Mouse (Mus musculus): ENCODE data around the gene Syt1.

Syt1 gene

DNA sequence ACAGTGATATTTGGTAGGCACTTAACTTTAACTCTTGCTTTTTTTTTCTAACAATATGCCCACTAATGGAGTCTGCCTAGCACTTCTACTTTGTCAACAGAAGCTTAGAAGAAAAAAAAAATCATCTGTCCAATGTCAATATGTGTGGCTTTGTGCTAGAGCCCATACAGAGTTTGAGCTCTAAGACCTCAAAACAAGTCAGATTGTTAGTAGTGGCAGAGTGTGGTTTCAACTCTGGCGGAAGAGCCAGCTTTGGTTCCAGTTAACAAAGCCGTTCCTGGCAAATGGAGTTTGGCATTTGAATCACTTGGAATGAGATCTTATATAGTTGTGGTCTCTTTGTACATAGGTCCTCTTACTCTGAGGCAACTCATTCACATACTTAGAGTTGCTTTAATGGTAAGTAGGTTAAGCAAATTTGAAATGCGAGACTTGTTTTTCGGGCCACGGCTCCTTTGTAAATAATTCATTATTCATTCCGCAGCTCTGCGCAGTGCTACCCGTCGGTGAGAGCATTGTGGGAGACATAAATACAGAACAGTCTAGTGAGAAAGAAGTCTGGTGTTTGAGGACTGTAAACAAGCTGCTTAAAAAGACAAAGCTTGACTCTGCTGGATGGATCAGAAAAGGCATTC lies 429.9 kb downstream of the Syt1 start:
- in situ Hi-C loops (cut with MseI, MboI) = no loop called here

GRCm38 (mm10) chr10:108579396-108579795 lies 431.4 kb downstream of the Syt1 start:
- in situ Hi-C loops (cut with MseI, MboI) = no loop called here

DNA sequence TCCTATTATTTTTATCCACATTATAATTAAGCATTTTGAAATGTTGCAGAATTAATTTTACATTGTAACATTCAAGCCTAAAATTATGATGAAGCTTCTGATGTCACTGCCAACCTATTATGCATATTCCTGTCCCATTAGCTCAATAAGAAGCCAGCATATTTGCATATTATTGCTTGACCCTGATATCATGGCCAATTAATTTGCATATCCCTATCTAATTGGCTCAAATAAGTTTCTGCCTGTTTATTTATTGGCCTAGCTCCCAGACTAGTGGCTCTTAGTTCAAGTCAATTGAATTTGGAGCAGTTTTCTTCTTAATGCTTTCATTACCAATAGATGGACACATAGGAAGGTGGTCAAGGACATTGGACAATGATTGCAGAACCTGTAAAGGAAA lies 433.2 kb downstream of the Syt1 start:
- in situ Hi-C loops (cut with MseI, MboI) = no loop called here

GRCm38 (mm10) chr10:108572764-108573163 lies 438.0 kb downstream of the Syt1 start:
- in situ Hi-C loops (cut with MseI, MboI) = no loop called here

- in situ Hi-C loops (cut with MseI, MboI) = no loop called here
These were observed 439.7 kb downstream of the Syt1 start for GRCm38 (mm10) chr10:108571104-108571503.

GRCm38 (mm10) chr10:108569568-108570139 lies 441.1 kb downstream of the Syt1 start:
- in situ Hi-C loops (cut with MseI, MboI) = no loop called here

DNA sequence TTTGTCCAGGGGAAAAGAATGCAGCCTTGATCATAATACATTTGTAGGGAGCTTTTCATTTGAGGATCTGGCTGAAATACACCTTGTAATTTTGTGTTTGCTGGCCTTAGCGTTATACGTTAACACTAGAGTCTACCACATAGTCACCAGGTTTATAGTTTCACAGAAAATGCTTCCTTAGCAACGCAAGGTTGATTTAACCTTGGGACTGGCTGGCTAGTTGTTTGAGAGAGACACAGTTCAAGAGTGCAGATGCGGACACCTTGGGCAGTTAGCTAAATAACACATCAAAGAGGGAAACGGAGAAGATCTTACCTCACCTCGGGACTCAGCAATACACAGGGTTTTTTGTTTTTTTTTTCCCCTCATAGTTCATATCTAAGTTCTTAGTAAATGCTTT lies 441.9 kb downstream of the Syt1 start:
- in situ Hi-C loops (cut with MseI, MboI) = no loop called here

DNA sequence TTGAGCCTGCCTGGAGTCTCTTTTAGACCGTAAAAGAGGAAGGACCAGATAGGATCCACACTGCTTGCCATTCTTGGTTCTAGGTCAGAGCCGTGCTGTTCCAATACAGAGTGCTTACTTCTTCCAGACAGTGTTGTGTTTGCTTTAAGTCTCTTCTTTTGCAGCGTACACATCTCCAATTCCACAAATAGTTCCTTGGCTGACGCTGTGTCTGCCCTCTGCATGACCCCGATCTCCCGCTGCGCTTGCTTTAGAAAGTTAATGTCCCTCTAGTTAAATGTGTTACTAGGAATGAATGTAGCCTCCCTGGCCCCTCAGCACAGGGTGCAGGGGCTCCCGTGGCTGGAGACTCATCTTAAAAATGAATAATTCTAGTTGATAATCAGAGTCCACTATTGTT lies 442.6 kb downstream of the Syt1 start:
- in situ Hi-C loops (cut with MseI, MboI) = no loop called here

- in situ Hi-C loops (cut with MseI, MboI) = no loop called here
These were observed 443.3 kb downstream of the Syt1 start for GRCm38 (mm10) chr10:108567456-108567855.

DNA sequence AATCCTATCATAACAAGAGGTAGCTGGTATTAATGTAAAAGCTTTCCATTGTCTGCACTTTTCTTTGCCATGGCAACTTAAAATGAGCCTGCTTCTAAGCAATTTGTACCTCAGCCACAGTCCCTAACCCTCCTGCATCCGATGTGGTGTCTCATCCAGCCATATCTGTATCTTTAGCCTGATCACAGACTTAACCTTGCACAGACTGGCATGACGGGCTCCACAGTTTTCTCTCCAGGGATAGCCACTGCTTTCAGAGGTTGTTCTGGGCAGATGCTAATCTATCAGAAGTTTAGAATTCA lies 451.2 kb downstream of the Syt1 start:
- in situ Hi-C loops (cut with MseI, MboI) = no loop called here

DNA sequence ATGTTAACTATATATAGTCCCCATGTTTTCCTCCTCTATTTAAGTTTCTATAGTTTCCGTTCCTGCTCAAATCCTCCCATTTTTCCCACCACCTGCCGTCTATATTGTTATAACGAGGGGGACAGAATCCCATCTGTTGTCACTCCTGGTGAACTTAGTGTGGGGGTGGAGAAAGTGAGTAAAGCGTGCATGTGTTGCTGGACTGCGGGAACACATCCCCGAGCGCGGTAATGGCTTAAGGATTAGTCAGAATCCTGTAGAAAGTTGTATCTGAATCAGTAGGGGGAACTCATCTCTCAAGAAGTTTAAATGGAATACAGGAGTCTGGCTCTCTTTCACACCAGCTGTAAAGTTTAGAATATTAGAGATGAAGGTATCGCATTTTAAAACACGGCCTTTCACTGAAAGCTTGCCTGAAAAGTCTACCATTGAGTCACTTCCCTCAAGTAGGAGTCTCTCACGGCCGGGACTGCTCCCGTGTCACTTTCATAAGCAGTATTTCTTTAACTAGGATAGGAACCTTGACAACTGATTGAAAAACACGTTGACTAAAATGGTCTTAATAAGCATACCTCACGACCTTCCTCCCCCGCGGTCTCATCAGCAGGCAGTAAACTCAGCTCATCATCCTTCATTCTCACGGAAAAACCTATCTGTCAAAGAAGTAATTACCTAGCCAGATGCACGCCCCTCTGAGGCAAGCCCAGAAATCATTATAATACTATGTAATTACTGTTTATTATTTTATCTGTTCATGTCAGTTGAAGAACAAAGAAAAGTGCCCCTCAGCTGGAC lies 451.8 kb downstream of the Syt1 start:
- in situ Hi-C loops (cut with MseI, MboI) = no loop called here

GRCm38 (mm10) chr10:108552544-108552943 lies 458.2 kb downstream of the Syt1 start:
- in situ Hi-C loops (cut with MseI, MboI) = no loop called here

DNA sequence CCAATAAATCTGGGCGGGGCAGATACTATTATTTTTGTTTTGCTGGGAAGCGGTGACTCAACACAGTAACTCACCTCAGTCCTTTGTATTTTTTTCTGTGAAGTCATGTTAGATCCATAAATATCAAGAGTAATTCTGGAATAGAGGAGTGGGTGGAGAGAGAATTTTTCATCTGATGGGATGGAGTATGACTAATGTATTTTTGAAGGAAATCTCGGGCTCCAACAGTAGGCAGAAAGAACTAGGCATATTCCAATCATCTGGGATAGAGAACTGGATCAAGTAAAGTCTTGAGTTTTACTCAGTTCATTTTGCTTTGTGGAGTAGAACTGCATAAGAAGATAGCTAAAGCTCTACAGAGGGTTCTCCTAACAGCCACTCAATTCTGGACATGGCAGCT lies 465.1 kb downstream of the Syt1 start:
- in situ Hi-C loops (cut with MseI, MboI) = no loop called here

DNA sequence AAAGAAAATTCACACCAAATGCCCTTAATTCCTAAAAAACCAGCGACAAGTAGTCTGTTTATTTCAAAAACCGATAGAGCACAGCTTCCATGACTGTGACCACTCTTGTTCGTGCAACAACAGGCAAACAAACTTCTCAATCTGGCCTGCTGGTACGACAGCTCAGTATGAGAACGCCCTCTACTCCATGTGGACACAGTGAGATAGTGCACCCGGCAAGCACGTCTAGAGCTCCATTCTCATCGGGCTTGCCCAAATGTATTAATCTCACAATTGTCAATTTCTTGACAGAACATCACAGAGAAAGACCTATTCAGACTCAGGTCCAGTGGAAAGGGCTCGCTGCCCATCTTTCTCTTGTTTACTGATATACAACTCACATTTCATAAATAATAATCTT lies 469.2 kb downstream of the Syt1 start:
- in situ Hi-C loops (cut with MseI, MboI) = no loop called here

DNA sequence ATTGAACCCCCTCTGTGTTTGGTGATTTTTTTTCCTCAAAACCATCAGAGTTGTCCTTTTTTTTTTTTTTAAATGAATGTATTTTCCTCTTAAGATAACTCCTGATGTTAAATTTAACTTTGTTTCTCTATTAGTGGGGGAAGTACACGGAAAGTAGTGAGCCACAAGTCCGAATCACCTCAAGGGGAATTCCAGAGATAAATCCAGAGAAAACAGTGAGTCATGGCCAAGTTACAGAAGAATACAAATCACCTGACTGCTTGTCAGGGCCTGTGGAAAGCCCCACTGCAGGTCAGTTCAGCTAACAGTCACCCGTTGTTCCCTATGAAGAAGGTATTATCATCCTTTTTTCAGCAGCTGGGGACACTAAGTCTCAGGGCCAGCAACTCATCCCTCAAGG lies 472.2 kb downstream of the Syt1 start:
- in situ Hi-C loops (cut with MseI, MboI) = loop anchor here (10.0 kb wide), 2 partner anchors 84 to 244 kb away; no protein-coding TSS in a partner anchor

- in situ Hi-C loops (cut with MseI, MboI) = loop anchor here (10.0 kb wide), 2 partner anchors 83 to 243 kb away; no protein-coding TSS in a partner anchor
These were observed 473.1 kb downstream of the Syt1 start for GRCm38 (mm10) chr10:108537641-108538040.

DNA sequence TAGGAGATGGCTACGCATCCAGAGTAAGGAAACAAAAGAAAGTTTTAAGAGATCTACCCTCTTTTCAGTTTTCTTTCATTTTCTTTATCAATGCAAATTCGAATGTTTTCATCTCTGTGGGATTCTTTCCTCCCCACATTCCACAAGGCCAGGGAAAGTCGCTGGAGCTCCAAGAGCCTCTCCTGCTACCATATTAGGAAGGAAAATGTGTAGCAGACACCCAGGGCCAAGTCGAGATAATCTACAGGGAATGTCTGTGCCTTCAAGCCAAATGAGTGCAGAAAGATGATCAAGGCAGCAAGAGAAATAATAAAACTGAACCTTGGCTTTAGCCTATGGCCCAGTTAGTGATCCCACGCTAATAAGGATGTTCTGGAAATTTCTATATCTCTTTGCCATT lies 474.9 kb downstream of the Syt1 start:
- in situ Hi-C loops (cut with MseI, MboI) = loop anchor here (10.0 kb wide), 2 partner anchors 81 to 241 kb away; no protein-coding TSS in a partner anchor

DNA sequence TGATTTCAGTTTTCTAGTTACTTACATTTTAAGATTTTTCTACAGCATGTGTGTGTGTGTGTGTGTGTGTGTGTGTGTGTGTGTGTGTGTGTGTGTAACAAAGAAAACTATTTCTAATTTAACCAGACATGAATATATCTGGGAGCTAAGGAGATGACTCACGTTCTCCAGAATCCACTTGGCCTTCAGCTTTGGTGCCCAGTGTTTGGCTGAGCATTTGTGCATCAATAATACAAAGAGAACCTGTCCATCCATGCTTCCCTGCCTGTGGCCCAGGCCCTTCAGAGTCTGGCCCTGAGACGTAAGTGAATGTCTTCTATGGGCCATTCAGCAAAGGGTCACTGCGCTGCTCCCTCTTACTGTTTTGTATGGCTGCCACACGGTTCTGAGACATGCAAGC lies 476.7 kb downstream of the Syt1 start:
- in situ Hi-C loops (cut with MseI, MboI) = loop anchor here (10.0 kb wide), 2 partner anchors 79 to 239 kb away; no protein-coding TSS in a partner anchor

GRCm38 (mm10) chr10:108532916-108533315 lies 477.9 kb downstream of the Syt1 start:
- in situ Hi-C loops (cut with MseI, MboI) = loop anchor here (10.0 kb wide), 2 partner anchors 78 to 238 kb away; no protein-coding TSS in a partner anchor

DNA sequence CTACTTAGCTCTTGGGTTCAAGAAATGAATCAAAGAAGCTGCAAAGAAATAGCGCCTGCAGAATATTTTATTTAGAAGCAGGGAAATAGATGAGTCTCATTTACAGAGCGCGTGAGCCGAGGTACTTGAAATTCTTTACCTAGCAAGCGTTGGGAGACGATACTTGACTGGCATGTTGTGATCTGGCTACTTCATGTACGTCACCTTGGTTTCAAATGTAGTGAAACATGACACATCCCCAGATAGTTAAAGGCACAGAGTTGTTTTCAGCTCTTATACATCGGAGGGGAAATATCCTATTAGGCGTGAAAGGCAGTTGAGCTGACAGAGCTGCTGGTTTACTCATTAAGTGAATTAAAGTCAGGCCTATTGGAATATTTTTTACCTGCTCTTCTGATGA lies 478.5 kb downstream of the Syt1 start:
- in situ Hi-C loops (cut with MseI, MboI) = loop anchor here (10.0 kb wide), 2 partner anchors 77 to 237 kb away; no protein-coding TSS in a partner anchor

DNA sequence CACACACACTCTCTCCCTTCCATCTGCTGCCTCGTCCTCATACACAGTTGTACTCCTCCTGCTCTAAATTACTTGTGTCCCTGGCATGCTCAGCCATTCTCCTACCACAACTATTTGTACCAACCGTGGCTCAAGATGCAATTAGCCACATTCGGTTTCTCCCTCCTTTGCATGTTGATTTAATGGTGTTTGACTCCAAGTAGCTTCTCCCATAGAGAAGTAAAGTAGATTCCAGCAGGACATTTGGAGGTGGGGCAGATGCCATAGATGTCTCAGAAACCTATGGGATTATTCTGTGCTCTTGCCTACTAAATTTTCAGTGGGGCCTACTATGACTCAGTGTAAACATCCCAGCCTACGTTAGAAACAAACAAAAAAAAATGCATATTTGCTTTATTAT lies 479.1 kb downstream of the Syt1 start:
- in situ Hi-C loops (cut with MseI, MboI) = loop anchor here (10.0 kb wide), 2 partner anchors 77 to 237 kb away; no protein-coding TSS in a partner anchor

- in situ Hi-C loops (cut with MseI, MboI) = loop anchor here (10.0 kb wide), 2 partner anchors 76 to 236 kb away; no protein-coding TSS in a partner anchor
These were observed 479.7 kb downstream of the Syt1 start for GRCm38 (mm10) chr10:108531111-108531510.
